Mouse (Mus musculus): ENCODE measurements at regions not wholly inside any gene's neighbourhood (a gene's known extent, or its start where the extent isn't known, plus 50 kb on each side); places are given as distances from the start of the nearest gene placed in this dataset.

DNA sequence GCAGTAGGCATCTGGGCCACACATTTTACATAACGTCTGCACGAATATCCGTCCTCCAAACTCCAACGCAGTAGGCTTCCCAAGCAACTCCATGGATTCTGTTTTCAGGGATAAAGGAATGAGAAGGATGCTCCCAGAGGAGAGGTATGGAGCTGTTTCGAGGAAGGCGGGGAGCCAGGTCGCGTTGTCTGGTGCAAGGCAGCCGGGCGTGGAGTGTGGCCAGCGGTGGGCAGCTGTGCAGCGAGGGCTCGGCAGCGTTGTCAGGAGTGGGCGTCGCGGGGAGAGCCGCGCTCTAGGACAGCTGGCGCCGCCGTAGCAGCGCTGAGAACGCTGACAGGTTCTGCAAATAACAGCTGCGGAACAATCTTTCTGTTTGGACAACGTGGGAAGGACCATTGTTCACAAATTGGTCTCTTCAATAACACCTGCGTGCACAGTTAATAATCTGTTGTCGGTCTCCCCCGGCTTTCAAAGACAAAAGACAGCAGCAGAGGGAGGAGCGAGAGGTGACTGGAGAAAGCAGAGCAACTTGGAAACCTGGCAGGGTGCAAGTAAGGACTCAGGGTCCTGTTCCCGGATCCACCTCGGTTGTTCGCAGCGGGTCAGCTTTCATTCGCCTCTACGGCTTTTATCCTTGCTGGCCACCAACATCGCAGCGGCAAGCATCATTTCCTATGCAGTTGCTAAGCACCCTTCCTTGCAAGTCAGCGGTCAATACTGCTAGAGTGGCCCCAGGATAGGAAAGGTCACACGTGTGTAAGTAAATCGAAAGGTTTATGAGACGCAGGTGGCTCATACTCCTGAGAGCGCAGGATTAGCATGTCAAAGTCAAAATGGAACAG is 83.0 kb upstream of the Dlx2 start:
- TF ChIP-seq CTCF (IDR thresholded peaks at IDR 0.05; ENCODE audit: borderline replicate concordance, insufficient read depth, low read length) (no peak), POLR2A (IDR thresholded peaks at IDR 0.05; ENCODE audit: low read depth, low read length) (no peak)
